In genomic region chr5:125055901-125056300, GRCm38 (mm10) we compare ENCODE assay signal across 10 mouse cellular contexts. TPM values are rescaled to one million over a fixed set of nuclear protein-coding genes. Genes with fewer than 3 reads are reported as not detected.
A peak's percentile ranks its signal among the peaks of the same experiment; 100 is the strongest.
DNase-seq lines count a peak whose midpoint lies in the region; ATAC-seq and TF ChIP-seq lines count a peak whose summit lies in the region.
"Had no signal": no experiment of that assay in that cellular context is flagged by ENCODE, and none has a peak within 500 bp of the region (broad histone marks: within the 10 kb centered on the region; RNA-seq: fewer than 3 reads in every experiment).

No protein-coding gene starts in this region.

- WGBS in heart, embryonic 14.5 days: 85% methylated on average over 8 of the region's 8 CpGs
- WGBS in forebrain, embryonic 15.5 days: 69% methylated on average over 8 of the region's 8 CpGs
- WGBS in neural tube, embryonic 11.5 days: 31% methylated on average over 8 of the region's 8 CpGs

- no peak overlapping the region for H3K27ac ChIP-seq in heart, embryonic 14.5 days (replicated peaks in 1 of 2; ENCODE audit: control insufficient read depth in 1 of 2, insufficient read depth in 1 of 2, low read depth in 2 of 2, low read length in 2 of 2)
- 0 out of 2 replicates have a peak overlapping the region, but pooled peaks have one; percentile 14 for H3K27ac ChIP-seq in forebrain, embryonic 15.5 days (replicated peaks)
- H3K27ac ChIP-seq in neural tube, embryonic 11.5 days (ENCODE audit: low read depth, low read length): 0 out of 2 replicates have a peak overlapping the region, but pooled peaks have one; percentile 20

- no peak for TF ChIP-seq CTCF in E14TG2a.4 (conservative IDR thresholded peaks at IDR 0.05; ENCODE audit: low read length)

- DNase-seq in heart, postnatal 25 days (ENCODE audit: low spot score): no peak
- DNase-seq in neural tube, embryonic 11.5 days (ENCODE audit: low spot score): no peak
- no peak for DNase-seq in gastrocnemius, postnatal 25 days
- DNase-seq in kidney, postnatal 10 days: no peak
- DNase-seq in layer of hippocampus, adult 9-11 months: no peak
- DNase-seq: kidney, adult 18-20 months had no signal

- ATAC-seq in heart, embryonic 14.5 days (ENCODE audit: insufficient number of reproducible peaks, insufficient read depth, low FRiP score, low read depth): no peak
- ATAC-seq in forebrain, embryonic 15.5 days (replicated peaks): no peak
- ATAC-seq in neural tube, embryonic 11.5 days (ENCODE audit: insufficient read depth, low FRiP score, low TSS enrichment): no peak

- H3K36me3 ChIP-seq in heart, embryonic 14.5 days (ENCODE audit: control insufficient read depth, insufficient read depth, low read length): peaks cover 23% of the 10 kb centered on the region
- peaks cover 60% of the 10 kb centered on the region for H3K36me3 ChIP-seq in E14TG2a.4 (ENCODE audit: insufficient read depth, low read length)
- peaks cover 2% of the 10 kb centered on the region; the same call in 1 of the 2 replicates for H3K36me3 ChIP-seq in forebrain, embryonic 15.5 days
- peaks cover 3% of the 10 kb centered on the region for H3K36me3 ChIP-seq in neural tube, embryonic 11.5 days (ENCODE audit: control insufficient read depth, insufficient read depth, low read length)

- H3K4me1 ChIP-seq in heart, embryonic 14.5 days (ENCODE audit: control insufficient read depth in 2 of 2, insufficient read depth in 2 of 2, low read length in 2 of 2): peaks cover 67 to 88% of the 10 kb centered on the region in 2 experiments
- H3K4me1 ChIP-seq in E14TG2a.4 (replicated peaks; ENCODE audit: low read depth, low read length): peaks cover 76% of the 10 kb centered on the region
- H3K4me1 ChIP-seq in forebrain, embryonic 15.5 days: peaks cover 51% of the 10 kb centered on the region
- peaks cover 47% of the 10 kb centered on the region for H3K4me1 ChIP-seq in neural tube, embryonic 11.5 days (ENCODE audit: control insufficient read depth, insufficient read depth, low read length)

- H3K4me3 ChIP-seq in heart, embryonic 14.5 days (ENCODE audit: control insufficient read depth in 1 of 2, insufficient read depth in 1 of 2, low read depth in 1 of 2, low read length in 2 of 2): no peak overlapping the region
- H3K4me3 ChIP-seq in E14TG2a.4 (replicated peaks; ENCODE audit: low read length): peak overlapping the region; percentile 17; the same call in 1 of the 2 replicates
- no peak overlapping the region for H3K4me3 ChIP-seq in forebrain, embryonic 15.5 days
- H3K4me3 ChIP-seq in neural tube, embryonic 11.5 days (ENCODE audit: low read depth, low read length): no peak overlapping the region

- H3K9ac ChIP-seq in heart, embryonic 14.5 days (ENCODE audit: low read length): peak overlapping the region; percentile 72; the same call in 1 of the 2 replicates
- H3K9ac ChIP-seq in forebrain, embryonic 15.5 days (replicated peaks): no peak overlapping the region
- 0 out of 2 replicates have a peak overlapping the region, but pooled peaks have one; percentile 6 for H3K9ac ChIP-seq in neural tube, embryonic 11.5 days (ENCODE audit: low read length)

- no peaks in the 10 kb centered on the region for H3K27me3 ChIP-seq in heart, embryonic 14.5 days (ENCODE audit: control insufficient read depth, insufficient read depth, low read length)
- H3K27me3 ChIP-seq in E14TG2a.4 (ENCODE audit: insufficient read depth, low read length): peaks cover 14% of the 10 kb centered on the region
- H3K27me3 ChIP-seq in forebrain, embryonic 15.5 days: no peaks in the 10 kb centered on the region
- H3K27me3 ChIP-seq in neural tube, embryonic 11.5 days (ENCODE audit: control insufficient read depth, insufficient read depth, low read length): no peaks in the 10 kb centered on the region; the same call in 1 of the 2 replicates

- peak overlapping the region; percentile 69; the same call in 1 of the 2 replicates for H3K4me2 ChIP-seq in heart, embryonic 14.5 days (ENCODE audit: low read length)
- no peak overlapping the region for H3K4me2 ChIP-seq in forebrain, embryonic 15.5 days (replicated peaks)
- 0 out of 2 replicates have a peak overlapping the region, but pooled peaks have one; percentile 7 for H3K4me2 ChIP-seq in neural tube, embryonic 11.5 days (ENCODE audit: low read depth)

- H3K9me3 ChIP-seq in heart, embryonic 14.5 days (ENCODE audit: control insufficient read depth, low read length): no peaks in the 10 kb centered on the region
- H3K9me3 ChIP-seq in E14TG2a.4 (ENCODE audit: low read length): no peaks in the 10 kb centered on the region
- no peaks in the 10 kb centered on the region for H3K9me3 ChIP-seq in forebrain, embryonic 15.5 days
- H3K9me3 ChIP-seq in neural tube, embryonic 11.5 days (ENCODE audit: control insufficient read depth, low read length): no peaks in the 10 kb centered on the region

- intact Hi-C loops in heart, postnatal 25 days (cut with DNase I): loop anchor here (5.0 kb wide), 1 partner anchor 211 kb away; no protein-coding TSS in a partner anchor

RNA-seq across cellular contexts. Expression of gene Rflna, which starts 52.9 kb away (rescaled TPM):
- 1.3 and 1.6 TPM in 2 replicates for polyA plus RNA-seq in heart, embryonic 14.5 days (2014; fragmentation: Nextera tagmentation; extraction: Ambion mirVana)
- total RNA-seq in heart, postnatal 25 days (2021): under 1 TPM; 0.26 to 0.31 TPM
- polyA plus RNA-seq in forebrain, embryonic 15.5 days (2015; fragmentation: Nextera tagmentation; extraction: Ambion mirVana): 2.5 and 2.8 TPM in 2 replicates
- 7.7 and 8.6 TPM in 2 replicates for polyA plus RNA-seq in neural tube, embryonic 11.5 days (2014; fragmentation: Nextera tagmentation; extraction: Ambion mirVana)
- total RNA-seq in gastrocnemius, postnatal 25 days (2021): under 1 TPM; 0.33 to 0.43 TPM
- total RNA-seq: MEL had no signal

Comparison
In these comparisons a context has a peak if more than half of its experiments do, and no peak if none do; other contexts are left out.
1. H3K27ac ChIP-seq: peak in forebrain, embryonic 15.5 days (single experiment) and neural tube, embryonic 11.5 days (single experiment); none in heart, embryonic 14.5 days (0 of 2).